Mouse (Mus musculus): Measurements from ENCODE around the gene Tlr6.

Tlr6 gene

GRCm38 (mm10) chr5:64959843-64960230 lies at the start of gene Tlr6:
Gene Tlr6, minus strand, starts transcription at chr5:64960097.
- DNase-seq (ENCODE audit: low spot score) = no peak

- DNase-seq (ENCODE audit: low spot score) = no peak
These were observed 46.2 kb upstream of the Tlr6 start for GRCm38 (mm10) chr5:65006011-65006491.

- DNase-seq (ENCODE audit: low spot score) = no peak
These were observed 45.4 kb upstream of the Tlr6 start for GRCm38 (mm10) chr5:65005251-65005650.

- DNase-seq (ENCODE audit: low spot score) = no peak
These were observed 44.1 kb upstream of the Tlr6 start for GRCm38 (mm10) chr5:65003946-65004535.

- DNase-seq (ENCODE audit: low spot score) = no peak
These were observed 43.3 kb upstream of the Tlr6 start for GRCm38 (mm10) chr5:65002940-65003824.

- DNase-seq (ENCODE audit: low spot score) = no peak
These were observed 35.5 kb upstream of the Tlr6 start for GRCm38 (mm10) chr5:64995408-64995807.

- no peak for DNase-seq (ENCODE audit: low spot score)
These were observed 32.6 kb upstream of the Tlr6 start for GRCm38 (mm10) chr5:64992540-64992939.

- no peak for DNase-seq (ENCODE audit: low spot score)
These were observed 30.0 kb upstream of the Tlr6 start for GRCm38 (mm10) chr5:64989940-64990339.

- no peak for DNase-seq (ENCODE audit: low spot score)
These were observed 26.1 kb upstream of the Tlr6 start for GRCm38 (mm10) chr5:64985971-64986370.

- DNase-seq (ENCODE audit: low spot score) = no peak
These were observed 17.2 kb upstream of the Tlr6 start for GRCm38 (mm10) chr5:64977128-64977527.

- DNase-seq (ENCODE audit: low spot score) = no peak
These were observed 15.2 kb upstream of the Tlr6 start for GRCm38 (mm10) chr5:64975121-64975520.

- DNase-seq (ENCODE audit: low spot score) = no peak
These were observed 10.2 kb upstream of the Tlr6 start, which contains the start of gene Fam114a1 for GRCm38 (mm10) chr5:64969861-64970771. Gene Fam114a1, plus strand, starts transcription at chr5:64970071.

- DNase-seq (ENCODE audit: low spot score) = no peak
These were observed 9.3 kb upstream of the Tlr6 start for GRCm38 (mm10) chr5:64968961-64969860.

- no peak for DNase-seq (ENCODE audit: low spot score)
These were observed 3.8 kb upstream of the Tlr6 start for GRCm38 (mm10) chr5:64963735-64964134.

- no peak for DNase-seq (ENCODE audit: low spot score)
These were observed 3.4 kb upstream of the Tlr6 start for GRCm38 (mm10) chr5:64963271-64963670.

GRCm38 (mm10) chr5:64960857-64961391 lies 1.0 kb upstream of the Tlr6 start:
- no peak for DNase-seq (ENCODE audit: low spot score)

- DNase-seq (ENCODE audit: low spot score) = no peak
These were observed 680 bp downstream of the Tlr6 start for GRCm38 (mm10) chr5:64958991-64959842.

GRCm38 (mm10) chr5:64954931-64955330 lies 5.0 kb downstream of the Tlr6 start:
- no peak for DNase-seq (ENCODE audit: low spot score)

- no peak for DNase-seq (ENCODE audit: low spot score)
These were observed 8.4 kb downstream of the Tlr6 start for GRCm38 (mm10) chr5:64951486-64951885.

- no peak for DNase-seq (ENCODE audit: low spot score)
These were observed 27.1 kb downstream of the Tlr6 start for GRCm38 (mm10) chr5:64932775-64933174.
